Mouse (Mus musculus) megakaryocyte progenitor cell, adult 5-6 weeks (primary cell): ENCODE data around the gene Armc6. TPM values are rescaled to one million over a fixed set of nuclear protein-coding genes. Genes with fewer than 3 reads are reported as not detected.

Experiments
- ATAC-seq: replicated peaks from 2 replicates; pipeline ENCODE4 v1.8.0; 2016; ENCODE audit warnings: mild to moderate bottlenecking, moderate TSS enrichment, inconsistent platforms; ENCODE audit not compliant: poor library complexity
- total RNA-seq, 2 experiments: library from RNA; stranded (forward) in 1 of 2; stranded (reverse) in 1 of 2; fragments of 157-497, 149-512 nt in 1 of 2; fragments of 200-1000 nt in 1 of 2; gene quantifications; 2 replicates each; pipeline versions ENCODE4 v1.2.3 to v1.2.4; 2015 to 2017

Armc6 gene
- total RNA-seq (2015) (7.1 and 9.2 TPM in 2 replicates), total RNA-seq (2017) (3.2 and 5.3 TPM in 2 replicates)

- peak; percentile 87 for ATAC-seq
Observed at GRCm38 (mm10) chr8:70234080-70234780, at the start of gene Armc6, which contains the start of gene Sugp2. Gene Armc6 (minus strand): TSS chr8:70234466. Gene Sugp2 (plus strand): TSS chr8:70234226.

- ATAC-seq = no peak
Observed at GRCm38 (mm10) chr8:70283136-70284077, 49.1 kb upstream of the Armc6 start.

GRCm38 (mm10) chr8:70282603-70283135, 48.4 kb upstream of the Armc6 start, which contains the start of gene Homer3:
Gene Homer3 (plus strand): TSS chr8:70282827.
- ATAC-seq = peak; percentile 93

DNA sequence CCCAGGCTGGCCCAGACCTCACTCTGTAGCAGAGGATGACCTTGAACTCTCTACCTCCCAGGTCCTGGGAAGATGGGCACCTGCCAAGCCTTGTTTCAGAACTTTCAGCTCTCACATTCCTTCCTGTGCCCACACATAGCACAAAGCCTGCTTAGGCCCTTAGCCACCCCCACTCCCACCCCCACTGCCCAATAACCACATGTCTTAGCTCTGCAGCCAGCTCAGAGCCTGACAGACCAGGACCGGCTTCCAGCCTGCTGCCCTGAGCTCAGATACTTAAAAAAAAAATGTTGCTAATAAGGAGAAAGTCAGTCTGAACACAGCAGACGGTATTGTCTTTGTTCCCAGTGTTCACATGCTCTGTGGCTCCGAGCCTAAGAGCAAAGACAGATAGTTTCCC, 46.7 kb upstream of the Armc6 start:
- no peak for ATAC-seq

DNA sequence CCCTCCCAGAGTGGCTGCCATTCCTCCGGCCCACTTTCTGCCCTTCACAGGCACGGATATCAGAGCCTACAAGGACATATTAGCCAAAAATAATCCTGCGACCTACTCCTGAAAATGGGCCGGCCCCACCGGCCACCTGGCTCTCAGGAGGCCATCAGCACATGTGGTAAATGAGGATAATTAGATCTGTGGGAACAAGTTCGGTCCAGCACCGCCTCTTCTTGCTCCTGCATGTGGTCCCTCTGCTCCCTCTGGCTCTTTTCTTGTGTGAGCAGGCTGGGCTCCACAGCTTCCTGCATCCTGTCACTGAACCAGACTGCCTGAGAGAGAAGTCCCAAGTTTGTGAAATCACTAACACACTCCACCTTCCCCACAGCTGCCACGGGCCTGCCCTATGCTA, 45.0 kb upstream of the Armc6 start:
- ATAC-seq = no peak

DNA sequence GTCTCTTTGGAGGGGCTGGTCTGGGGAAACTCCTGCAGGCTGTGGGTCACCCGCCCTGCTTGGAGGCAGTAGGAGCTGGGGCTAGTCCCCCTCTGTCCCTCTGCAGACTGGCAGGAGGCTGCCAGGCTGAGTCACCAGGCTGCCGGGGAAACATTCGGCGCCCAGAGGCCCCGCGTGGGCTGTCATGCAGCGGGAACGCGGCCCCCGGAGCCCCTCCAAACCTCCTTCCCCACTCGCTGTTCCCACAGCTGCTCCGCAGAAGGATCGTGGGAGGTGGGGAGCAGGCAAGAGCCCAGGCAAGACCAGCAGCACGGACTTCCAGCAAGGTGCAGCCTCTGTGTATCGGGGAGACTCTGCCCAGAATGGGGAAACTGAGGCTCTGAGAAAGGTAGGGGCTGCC, 43.9 kb upstream of the Armc6 start:
- ATAC-seq = no peak

DNA sequence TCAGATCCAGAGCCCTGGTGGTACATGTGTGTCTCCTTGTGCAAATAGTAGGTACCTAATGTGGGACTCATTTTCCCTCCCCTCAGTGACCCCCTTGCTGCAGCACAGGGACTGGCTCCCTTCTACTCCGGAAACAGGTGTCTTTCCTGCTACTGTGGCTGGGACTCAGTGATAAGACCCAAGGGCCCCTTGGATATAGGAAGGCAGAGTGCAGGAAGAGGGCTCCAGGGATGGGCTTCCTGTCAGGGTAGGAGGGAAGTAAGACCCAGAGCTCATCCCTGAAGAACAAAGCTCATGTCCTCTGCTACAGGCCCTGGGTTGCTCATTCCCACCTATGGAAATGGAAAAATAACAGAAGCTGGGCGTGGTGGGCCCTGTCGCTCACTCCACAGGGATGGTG, 42.2 kb upstream of the Armc6 start:
- peak; percentile 53 for ATAC-seq

GRCm38 (mm10) chr8:70274350-70274749, 40.1 kb upstream of the Armc6 start:
- ATAC-seq = no peak

GRCm38 (mm10) chr8:70272949-70273348, 38.7 kb upstream of the Armc6 start:
- ATAC-seq = peak; percentile 62

DNA sequence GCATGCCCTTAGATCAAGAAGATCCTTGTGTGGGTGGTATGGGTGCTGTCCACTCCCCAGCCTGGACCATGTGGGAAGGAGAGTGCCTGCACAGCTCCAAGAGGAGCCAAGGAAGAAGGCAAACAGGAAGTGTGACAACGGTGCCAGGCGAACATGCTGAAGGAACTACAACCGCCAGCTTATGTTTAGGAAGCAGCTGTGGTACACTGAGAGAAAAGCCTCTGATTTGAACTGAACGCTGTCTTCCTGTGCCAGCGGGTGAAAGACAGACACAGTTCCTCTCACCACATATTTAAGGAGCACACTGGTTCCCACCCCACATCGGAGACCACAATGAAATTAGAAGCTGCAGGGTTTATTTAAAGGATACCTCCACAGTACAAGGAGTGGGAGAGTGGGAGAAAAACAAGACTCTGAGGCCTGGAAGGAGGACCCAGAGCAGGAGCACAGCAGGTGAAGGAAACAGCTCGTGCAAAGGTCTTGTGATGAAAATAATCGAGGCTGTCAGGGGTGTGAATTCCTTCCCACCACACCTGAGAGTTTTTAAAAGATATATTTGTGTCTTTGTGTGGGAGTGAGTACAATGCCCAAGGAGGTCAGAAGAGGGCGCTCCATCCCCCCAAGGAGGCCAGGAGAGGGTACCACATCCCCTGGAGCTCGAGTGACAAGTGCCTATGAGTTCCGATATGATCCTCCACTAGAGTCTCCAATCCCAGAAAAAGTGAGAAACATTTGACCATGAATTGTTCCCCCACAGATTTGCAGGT, 34.7 kb upstream of the Armc6 start:
- ATAC-seq = peak; percentile 49

- peak; percentile 1; the same call in 1 of the 2 replicates for ATAC-seq
Observed at GRCm38 (mm10) chr8:70268311-70268710, 34.0 kb upstream of the Armc6 start.

DNA sequence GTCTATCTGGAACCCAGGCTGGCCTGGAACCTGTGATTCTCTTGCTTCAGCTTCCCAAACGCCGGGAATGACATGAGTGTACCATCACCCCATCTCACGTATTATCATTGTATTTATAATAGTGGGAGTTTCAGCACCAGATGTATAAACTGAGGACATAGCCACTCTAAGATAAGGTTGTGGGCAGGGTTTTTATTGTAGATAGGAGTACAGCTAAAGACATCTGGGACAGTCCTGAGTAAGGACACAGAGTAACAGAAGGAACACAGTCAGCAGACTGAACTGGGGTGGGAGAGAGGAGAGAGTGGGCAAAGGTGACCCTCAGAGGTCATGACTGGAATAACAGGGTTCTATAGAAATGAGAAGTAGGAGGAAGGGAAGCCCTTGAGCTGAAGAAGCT, 33.4 kb upstream of the Armc6 start:
- ATAC-seq = peak; percentile 46

- peak; percentile 77 for ATAC-seq
Observed at GRCm38 (mm10) chr8:70259043-70259442, 24.8 kb upstream of the Armc6 start.

GRCm38 (mm10) chr8:70258600-70258999, 24.3 kb upstream of the Armc6 start:
- ATAC-seq = peak; percentile 69

GRCm38 (mm10) chr8:70257456-70257855, 23.2 kb upstream of the Armc6 start:
- no peak for ATAC-seq

- no peak for ATAC-seq
Observed at GRCm38 (mm10) chr8:70254628-70255027, 20.4 kb upstream of the Armc6 start.

DNA sequence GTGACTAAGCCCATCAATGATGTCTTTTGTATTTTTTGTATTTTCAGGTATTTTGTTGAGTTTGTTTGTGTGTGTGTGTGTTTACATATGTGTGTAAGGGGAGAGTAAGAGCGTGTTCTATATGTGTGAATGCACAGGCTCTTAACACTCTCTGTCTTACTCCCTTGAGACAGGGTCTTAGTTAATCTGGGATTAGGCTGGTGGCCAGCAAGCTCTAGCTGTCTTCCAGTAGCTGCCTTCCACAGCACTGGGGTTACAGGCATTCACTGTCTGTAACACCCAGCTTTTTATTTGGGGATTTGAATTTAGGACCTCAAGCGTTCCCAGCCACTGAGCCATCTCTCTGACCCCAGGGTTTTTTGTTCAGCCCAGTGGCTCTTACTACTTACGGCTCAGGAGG, 13.6 kb upstream of the Armc6 start:
- ATAC-seq = no peak

GRCm38 (mm10) chr8:70246622-70247021, 12.4 kb upstream of the Armc6 start:
- ATAC-seq = no peak

DNA sequence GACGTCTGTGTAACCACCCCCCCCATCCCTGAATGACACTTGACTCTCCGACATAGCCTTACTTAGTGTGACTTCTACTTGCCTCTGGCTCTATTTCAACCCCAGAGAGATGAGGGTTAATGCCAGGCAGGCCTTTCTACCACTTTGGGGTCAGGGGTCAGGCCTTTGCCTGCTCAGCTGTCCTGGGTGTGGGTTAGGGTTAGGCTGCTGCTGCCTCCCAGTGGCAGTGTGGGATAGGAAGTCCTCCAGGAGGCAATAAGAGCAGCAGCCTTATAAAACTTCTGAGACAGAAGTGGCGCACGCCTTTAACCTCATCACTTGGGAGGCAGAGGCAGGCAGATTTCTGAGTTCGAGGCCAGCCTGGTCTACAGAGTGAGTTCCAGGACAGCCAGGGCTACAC, 6.4 kb upstream of the Armc6 start:
- 0 out of 2 replicates have a peak, but pooled peaks have one; percentile 25 for ATAC-seq

DNA sequence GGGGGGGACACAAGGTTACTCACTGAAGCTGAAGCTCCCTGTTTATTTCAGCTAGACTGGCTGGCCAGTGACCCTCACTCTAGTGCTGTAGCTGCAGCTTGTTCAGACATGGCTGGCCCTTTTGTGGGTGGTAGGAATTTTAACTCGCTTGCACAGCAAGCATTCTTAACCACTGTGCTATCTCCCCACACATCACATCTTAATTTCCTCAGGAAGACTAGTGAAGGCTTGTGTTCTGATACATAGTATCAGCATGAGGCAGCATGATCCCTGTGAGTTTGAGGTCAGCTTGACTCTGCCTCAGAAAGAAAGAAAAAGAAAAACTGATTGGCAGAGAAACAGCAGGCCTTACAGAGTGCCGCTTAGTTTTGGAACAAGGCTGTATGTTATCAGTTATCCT, 3.6 kb upstream of the Armc6 start:
- peak; percentile 56 for ATAC-seq

GRCm38 (mm10) chr8:70234781-70235128, 489 bp upstream of the Armc6 start:
- no peak for ATAC-seq
